Mouse (Mus musculus): Measurements from ENCODE around the gene Clec14a. TPM values are rescaled to one million over a fixed set of nuclear protein-coding genes. Genes with fewer than 3 reads are reported as not detected.

Gene Clec14a
- total RNA-seq (2023): not detected in 4 replicates

DNA sequence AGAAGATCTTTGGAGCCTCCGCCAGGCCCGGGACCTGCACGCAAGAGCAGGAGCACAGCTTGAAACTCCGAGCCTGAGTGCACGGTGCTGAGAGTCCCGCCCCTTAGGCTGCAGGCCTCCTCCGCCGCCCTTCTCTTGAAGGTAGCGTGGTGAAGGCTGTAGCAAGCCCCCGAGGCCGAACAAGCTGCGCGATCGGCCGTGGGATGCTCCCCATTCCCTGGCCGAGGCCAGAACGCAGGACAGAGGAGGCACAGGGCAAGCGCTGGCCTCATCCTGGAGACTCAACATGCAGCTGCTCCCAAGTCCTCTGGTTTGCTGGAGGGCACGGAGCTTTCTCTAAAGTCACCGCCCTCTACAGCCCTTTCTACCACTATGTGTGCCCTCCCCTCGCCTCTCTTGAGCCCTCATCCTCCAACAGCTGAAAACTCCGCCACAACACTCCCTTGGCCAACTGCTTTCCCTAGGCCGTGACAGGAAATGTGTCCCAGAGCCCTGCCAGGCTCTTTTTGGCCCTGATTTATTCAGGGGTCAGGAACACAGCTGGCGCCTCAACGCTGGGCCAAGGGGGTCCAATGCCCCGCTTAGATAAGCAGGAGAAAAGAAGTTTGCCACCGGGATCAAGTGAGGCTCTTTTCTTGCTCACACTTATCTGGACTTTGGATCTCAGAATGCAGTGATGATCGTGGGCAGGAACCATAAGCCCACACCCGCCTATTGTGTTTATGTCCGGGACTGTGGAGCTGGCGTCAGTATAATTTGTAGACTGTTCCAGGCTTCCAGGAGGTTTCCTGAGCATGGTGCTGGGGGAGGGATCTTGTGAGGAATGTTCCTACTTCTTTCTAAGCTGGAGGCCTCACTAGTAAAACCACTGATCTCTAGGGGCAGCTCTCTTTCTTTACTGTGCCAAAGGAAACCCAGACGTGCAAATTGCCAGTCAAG, at the start of gene Clec14a:
Gene Clec14a (minus strand): TSS at position 728 of the 939 bp plus-strand sequence.

Other genes with a start within 250 kb of the Clec14a start
- not detected in 4 replicates for gene Sstr1, start 57.5 kb downstream of the Clec14a start, total RNA-seq (2023)

Measured in B cell, adult 62 days (primary cell).